Mouse (Mus musculus) forebrain, embryonic 16.5 days (tissue): ENCODE results near the gene 4930579G24Rik. TPM values are rescaled to one million over a fixed set of nuclear protein-coding genes. Genes with fewer than 3 reads are reported as not detected.

Source experiments
- ATAC-seq: fragments of 200-750 bp; cut with Nextera tagmentation; 2 replicates; pipeline ENCODE4 v1.8.0; 2017; ENCODE audit warnings: mild to moderate bottlenecking, moderate library complexity
- H3K27ac ChIP-seq: fragments of 300-500 bp; sonication (generic); 2 replicates; pipeline ENCODE4 v1.5.1; 2014; ENCODE audit warnings: low read length, control low read depth
- H3K27me3 ChIP-seq: fragments of 300-500 bp; sonication (generic); replicated peaks from 2 replicates; pipeline ENCODE4 v1.6.1; 2014; ENCODE audit warnings: low read length; ENCODE audit not compliant: control insufficient read depth, insufficient read depth
- H3K36me3 ChIP-seq: fragments of 300-500 bp; sonication (generic); 2 replicates; pipeline ENCODE4 v1.6.1; 2014; ENCODE audit not compliant: control insufficient read depth, insufficient read depth
- H3K4me1 ChIP-seq: fragments of 300-500 bp; sonication (generic); replicated peaks from 2 replicates; pipeline ENCODE4 v1.6.1; 2014; ENCODE audit warnings: low read length; ENCODE audit not compliant: control insufficient read depth, insufficient read depth
- H3K4me2 ChIP-seq: fragments of 300-500 bp; sonication (generic); 2 replicates; pipeline ENCODE4 v1.6.1; 2014; ENCODE audit warnings: mild to moderate bottlenecking, low read length, control low read depth
- H3K4me3 ChIP-seq: fragments of 300-500 bp; sonication (generic); replicated peaks from 2 replicates; pipeline ENCODE4 v1.5.1; 2014; ENCODE audit warnings: mild to moderate bottlenecking, low read length, control low read depth
- H3K9ac ChIP-seq: fragments of 300-500 bp; sonication (generic); replicated peaks from 2 replicates; pipeline ENCODE4 v1.6.1; 2014; ENCODE audit warnings: low read depth, low read length, control low read depth
- H3K9me3 ChIP-seq: fragments of 300-500 bp; sonication (generic); 2 replicates; pipeline ENCODE4 v1.6.1; 2016; ENCODE audit warnings: low read length; ENCODE audit not compliant: control insufficient read depth
- WGBS: fragments of 180-500 bp; shearing (Covaris S2); extraction: QIAGEN DNeasy Blood & Tissue Kit; methylation state at CpG from one replicate; pipeline ENCODE4 v1.1.7; 2014; 5-methylcytosine and 5-hydroxymethylcytosine counted together
- polyA plus RNA-seq: library from polyadenylated mRNA; unstranded; fragments of >200 nt; fragmentation: Nextera tagmentation; extraction: Ambion mirVana; gene quantifications from 2 replicates; pipeline ENCODE4 v1.2.1, GENCODE M21; 2015

The 4930579G24Rik gene
- polyA plus RNA-seq, 1 experiment from 2014 or later = 9.9 TPM

- Histone ChIP-seq H3K27me3 (no peaks in the 10 kb centered on the region), H3K27ac (no peak overlapping the region), H3K4me3 (no peak overlapping the region), H3K4me2 (no peak overlapping the region), H3K36me3 (no peaks in the 10 kb centered on the region), H3K4me1 (no peaks in the 10 kb centered on the region), H3K9me3 (no peaks in the 10 kb centered on the region), H3K9ac (no peak overlapping the region)
- WGBS = 88% methylated on average over 5 of the region's 5 CpGs
- ATAC-seq = no peak
Observed at GRCm38 (mm10) chr3:79674641-79675040, 45.8 kb downstream of the 4930579G24Rik start.

DNA sequence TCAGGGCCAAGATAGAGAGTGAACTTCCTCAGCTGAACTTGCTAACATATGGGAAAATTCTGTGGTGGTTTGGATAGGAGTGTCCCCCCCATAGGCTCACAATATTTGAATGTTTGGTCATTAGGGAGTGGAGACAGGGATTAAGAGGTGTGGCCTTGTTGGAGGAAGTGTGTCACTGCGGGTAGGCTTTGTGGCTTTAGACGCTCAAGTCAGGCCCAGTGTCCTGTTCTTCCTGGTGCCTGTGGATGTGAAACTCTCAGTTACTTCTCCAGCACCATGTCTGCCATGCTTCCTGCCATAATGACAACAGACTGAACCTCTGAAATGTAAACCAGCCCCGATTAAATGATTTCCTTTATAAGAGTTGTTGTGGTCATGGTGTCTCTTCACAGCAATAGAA lies 47.5 kb downstream of the 4930579G24Rik start:
- 96% methylated on average over 3 of the region's 3 CpGs for WGBS
- H3K4me2 ChIP-seq = no peak overlapping the region
- no peaks in the 10 kb centered on the region for H3K36me3 ChIP-seq
- no peak overlapping the region for H3K27ac ChIP-seq
- H3K27me3 ChIP-seq = no peaks in the 10 kb centered on the region
- H3K4me3 ChIP-seq = no peak overlapping the region
- no peak overlapping the region for H3K9ac ChIP-seq
- no peaks in the 10 kb centered on the region for H3K9me3 ChIP-seq
- ATAC-seq = no peak
- H3K4me1 ChIP-seq = no peaks in the 10 kb centered on the region

Other genes with a start within 250 kb of the 4930579G24Rik start
- 4.0 and 5.7 TPM in 2 replicates for gene Fnip2, start 61.3 kb upstream of the 4930579G24Rik start, polyA plus RNA-seq
- 161 and 169 TPM in 2 replicates for gene Ppid, start 37.7 kb upstream of the 4930579G24Rik start, polyA plus RNA-seq
- gene Etfdh, start 421 bp downstream of the 4930579G24Rik start, polyA plus RNA-seq = 38.9 and 46.4 TPM in 2 replicates
- 0.16 and 0.41 TPM in 2 replicates for gene Rxfp1, start 108.8 kb downstream of the 4930579G24Rik start, polyA plus RNA-seq
- 1.9 and 2.0 TPM in 2 replicates for gene Tmem144, start 223.7 kb downstream of the 4930579G24Rik start, polyA plus RNA-seq